Mouse (Mus musculus) testis, adult 2 months (tissue): Measurements from ENCODE around the gene Dzip3. TPM values are rescaled to one million over a fixed set of nuclear protein-coding genes. Genes with fewer than 3 reads are reported as not detected.

ENCODE experiments used
- H3K27ac ChIP-seq: fragments of 200-500 bp; 2 replicates; pipeline ENCODE4 v1.5.1; 2012; ENCODE audit warnings: low read depth, low read length; ENCODE audit not compliant: control insufficient read depth, insufficient read depth
- H3K27me3 ChIP-seq: fragments of 200-500 bp; 2 replicates; pipeline ENCODE4 v1.6.1; 2012; ENCODE audit warnings: mild to moderate bottlenecking, low read length, moderate library complexity; ENCODE audit not compliant: control insufficient read depth, insufficient read depth
- H3K36me3 ChIP-seq: fragments of 200-500 bp; 2 replicates; pipeline ENCODE4 v1.6.1; 2012; ENCODE audit warnings: mild to moderate bottlenecking, low read length; ENCODE audit not compliant: control insufficient read depth, insufficient read depth
- H3K4me1 ChIP-seq: fragments of 200-500 bp; 2 replicates; pipeline ENCODE4 v1.6.1; 2012; ENCODE audit warnings: low read length; ENCODE audit not compliant: control insufficient read depth, insufficient read depth
- H3K4me3 ChIP-seq: fragments of 200-500 bp; 2 replicates; pipeline ENCODE4 v1.5.1; 2012; ENCODE audit warnings: low read depth, mild to moderate bottlenecking, low read length, moderate library complexity, mixed read lengths; ENCODE audit not compliant: control insufficient read depth
- CTCF ChIP-seq: fragments of 200-500 bp; IDR thresholded peaks from 2 replicates; pipeline ENCODE4 v1.5.1; 2012; ENCODE audit warnings: low read depth, mild to moderate bottlenecking, inconsistent platforms, low read length, moderate library complexity; ENCODE audit not compliant: control insufficient read depth, insufficient read depth, insufficient replicate concordance
- POLR2A ChIP-seq: fragments of 200-500 bp; IDR thresholded peaks from 2 replicates; pipeline ENCODE4 v1.6.1; 2012; ENCODE audit warnings: low read depth, mild to moderate bottlenecking, inconsistent platforms, low read length, moderate library complexity; ENCODE audit not compliant: control insufficient read depth
- polyA plus RNA-seq: library from polyadenylated mRNA; depleted of rRNA; stranded (reverse); fragments of >200 nt; gene quantifications from 2 replicates; pipeline ENCODE4 v1.2.3, GENCODE M21; 2012; rRNA removed

Dzip3 gene
- polyA plus RNA-seq, 1 experiment = 6.2 TPM

GRCm38 (mm10) chr16:48923724-48924123 is 70.2 kb downstream of the Dzip3 start:
- H3K4me1 ChIP-seq = no peaks in the 10 kb centered on the region
- H3K27me3 ChIP-seq = no peaks in the 10 kb centered on the region
- H3K36me3 ChIP-seq = no peaks in the 10 kb centered on the region
- H3K27ac ChIP-seq = no peak overlapping the region
- TF ChIP-seq POLR2A = no peak
- TF ChIP-seq CTCF = no peak
- H3K4me3 ChIP-seq = no peak overlapping the region

GRCm38 (mm10) chr16:48913206-48913605 is 80.8 kb downstream of the Dzip3 start:
- H3K4me3 ChIP-seq = no peak overlapping the region
- no peak for TF ChIP-seq POLR2A
- TF ChIP-seq CTCF = no peak
- no peak overlapping the region for H3K27ac ChIP-seq
- H3K36me3 ChIP-seq = no peaks in the 10 kb centered on the region
- H3K4me1 ChIP-seq = no peaks in the 10 kb centered on the region
- no peaks in the 10 kb centered on the region for H3K27me3 ChIP-seq

GRCm38 (mm10) chr16:48911184-48911583 is 82.8 kb downstream of the Dzip3 start:
- Histone ChIP-seq H3K36me3 (no peaks in the 10 kb centered on the region), H3K27ac (no peak overlapping the region), H3K27me3 (no peaks in the 10 kb centered on the region), H3K4me1 (no peaks in the 10 kb centered on the region), H3K4me3 (no peak overlapping the region)
- no peak for TF ChIP-seq CTCF
- TF ChIP-seq POLR2A = no peak

GRCm38 (mm10) chr16:48899868-48900267 is 94.1 kb downstream of the Dzip3 start:
- Histone ChIP-seq H3K4me3 (no peak overlapping the region), H3K4me1 (no peaks in the 10 kb centered on the region), H3K36me3 (no peaks in the 10 kb centered on the region), H3K27me3 (no peaks in the 10 kb centered on the region), H3K27ac (no peak overlapping the region)
- TF ChIP-seq CTCF (no peak), POLR2A (no peak)

GRCm38 (mm10) chr16:48890733-48891132 is 103.2 kb downstream of the Dzip3 start:
- Histone ChIP-seq H3K27me3 (no peaks in the 10 kb centered on the region), H3K27ac (no peak overlapping the region), H3K4me3 (no peak overlapping the region), H3K36me3 (no peaks in the 10 kb centered on the region), H3K4me1 (no peaks in the 10 kb centered on the region)
- TF ChIP-seq CTCF (no peak), POLR2A (no peak)

Other genes with a start within 250 kb of the Dzip3 start
- gene Trat1, start 222.1 kb downstream of the Dzip3 start, polyA plus RNA-seq = 0.42 and 0.56 TPM in 2 replicates
- gene Retnlb, start 177.3 kb downstream of the Dzip3 start, polyA plus RNA-seq = not detected in 2 replicates
- gene Retnla, start 151.6 kb downstream of the Dzip3 start, polyA plus RNA-seq = 4.5 and 15.4 TPM in 2 replicates
- not detected in 2 replicates for gene Retnlg, start 121.5 kb downstream of the Dzip3 start, polyA plus RNA-seq
- 9.9 and 11.7 TPM in 2 replicates for gene Cip2a, start within 50 bp of the Dzip3 start, polyA plus RNA-seq
- 1.8 and 2.0 TPM in 2 replicates for gene Myh15, start 63.3 kb upstream of the Dzip3 start, polyA plus RNA-seq